Mouse (Mus musculus) layer of hippocampus, postnatal 36 days (tissue): ENCODE measurements at regions not wholly inside any gene's neighbourhood (a gene's known extent, or its start where the extent isn't known, plus 50 kb on each side); places are given as distances from the start of the nearest gene placed in this dataset.
A peak's percentile ranks its signal among the peaks of the same experiment; 100 is the strongest.

Experiments
- DNase-seq, 2 experiments: peaks; one replicate each; pipeline ENCODE4 v3.0.0; 2022

DNA sequence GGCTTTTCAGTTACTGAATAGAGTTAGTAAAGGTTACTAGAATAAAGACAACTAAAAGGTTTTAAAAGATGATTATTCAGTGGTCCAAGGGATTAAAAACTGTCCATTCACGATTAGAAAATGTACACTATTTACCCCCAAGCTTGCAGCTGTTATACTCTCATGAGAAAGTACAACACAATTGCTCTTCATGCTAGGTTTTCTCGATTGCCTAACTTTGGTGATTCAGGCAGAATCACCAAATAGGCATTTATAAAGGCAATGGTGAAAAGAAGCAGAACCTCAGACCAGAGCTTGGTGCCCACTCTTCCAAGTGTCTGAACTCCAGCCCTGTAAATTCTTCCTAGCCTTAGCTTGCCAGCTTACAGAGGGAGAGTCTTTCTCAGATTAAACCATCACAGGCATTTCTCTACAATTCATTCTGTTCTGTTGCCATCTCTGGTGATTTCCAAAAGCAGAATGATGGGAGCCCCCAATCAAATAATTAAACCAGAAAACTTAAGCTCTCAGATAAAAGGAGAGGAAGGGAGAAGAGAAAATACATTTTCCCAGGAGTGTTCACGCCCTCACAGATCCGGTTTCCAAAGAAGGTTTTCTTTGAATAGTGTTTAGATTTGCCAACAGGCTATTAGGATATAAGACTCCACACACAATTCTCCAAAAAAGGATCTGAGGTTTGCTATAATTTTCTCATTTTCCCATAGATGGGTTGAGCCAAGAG is 657.0 kb downstream of the Slc22a22 start:
- DNase-seq = no peak

DNA sequence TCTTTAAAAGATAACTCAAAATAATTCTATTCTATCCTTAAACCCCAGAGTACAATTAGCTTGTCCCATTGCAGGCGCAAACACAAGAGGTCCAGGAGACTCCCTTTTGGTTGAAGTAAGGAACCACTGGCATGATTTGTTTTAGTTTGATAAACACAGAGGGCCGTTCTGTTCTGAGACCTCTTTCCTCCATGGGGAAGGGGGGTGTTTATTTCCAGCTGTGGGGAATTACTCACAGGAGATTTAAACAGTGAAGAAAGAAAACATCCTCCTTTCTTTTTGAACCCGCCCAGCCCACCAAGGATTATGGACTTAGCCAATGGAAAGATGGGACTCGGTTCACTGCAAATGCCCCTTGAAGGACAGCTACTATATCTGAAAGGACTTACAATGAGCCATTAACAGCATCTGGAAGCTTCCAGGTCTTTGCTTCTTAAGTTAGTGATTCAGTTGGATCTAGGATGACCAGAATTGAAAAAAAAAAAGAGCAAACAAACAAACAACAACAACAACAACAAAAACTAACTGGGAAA is 659.2 kb downstream of the Slc22a22 start:
- DNase-seq = no peak

DNA sequence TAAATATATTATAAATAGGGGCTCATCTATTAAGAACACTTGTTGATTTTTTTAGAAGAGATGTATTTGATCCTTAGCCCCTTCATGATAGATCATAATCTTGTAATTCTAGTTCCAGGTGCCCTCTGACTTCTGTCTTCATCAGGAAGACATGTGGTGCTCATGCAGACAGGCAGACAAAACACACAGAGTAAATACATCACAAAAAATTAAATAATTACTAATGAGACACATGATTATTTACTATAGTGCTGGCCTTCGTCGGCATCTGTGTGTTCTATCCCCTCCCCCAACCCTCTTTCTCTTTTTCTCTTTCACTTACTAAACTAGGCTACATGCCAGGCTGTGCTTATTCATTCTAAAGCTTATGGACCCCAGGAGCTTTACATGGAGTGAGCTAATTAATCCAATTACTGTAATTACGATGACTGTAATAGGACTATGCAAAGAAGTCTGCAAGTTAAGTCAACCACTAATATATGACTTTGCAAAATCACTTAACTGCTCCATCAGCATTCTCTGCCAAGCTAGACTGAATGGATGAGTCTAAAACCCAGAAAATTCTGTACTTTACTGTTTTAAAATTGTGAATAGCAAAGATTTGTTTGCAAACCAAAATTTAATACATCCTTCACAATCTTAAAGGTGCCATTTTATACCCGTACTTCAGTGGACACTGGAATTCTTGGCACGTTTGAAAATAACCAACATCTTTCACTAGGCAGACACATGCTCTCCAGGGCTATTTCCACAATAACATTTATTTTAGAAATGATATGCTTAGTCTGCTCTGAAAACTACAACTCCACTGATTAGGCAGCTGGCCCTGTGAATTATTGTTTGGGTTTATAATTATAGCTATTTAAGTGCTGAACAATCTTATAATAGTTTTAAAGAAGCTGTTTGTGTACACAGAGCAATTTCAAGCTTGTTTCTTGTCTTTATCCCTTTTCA is 659.9 kb downstream of the Slc22a22 start:
- DNase-seq = no peak

DNA sequence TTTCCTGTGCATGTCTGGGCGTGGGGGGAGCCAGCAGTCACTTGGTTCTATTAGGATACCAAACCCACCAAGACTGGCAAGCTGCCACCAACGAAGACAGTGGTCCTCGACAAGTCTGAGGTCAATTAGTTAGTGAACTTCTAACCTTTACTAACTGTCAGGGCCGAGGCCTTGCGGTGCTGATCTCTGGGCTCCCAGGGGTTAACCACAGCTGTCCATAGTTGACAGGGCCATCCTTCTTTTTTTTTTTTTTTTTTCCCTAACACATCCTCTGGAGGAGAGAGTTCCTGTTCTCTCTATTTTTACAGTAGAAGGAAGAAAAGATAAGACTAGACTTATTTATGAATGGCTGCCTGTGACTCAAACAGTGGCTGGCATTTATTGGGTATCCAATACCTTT is 663.5 kb downstream of the Slc22a22 start:
- no peak for DNase-seq

DNA sequence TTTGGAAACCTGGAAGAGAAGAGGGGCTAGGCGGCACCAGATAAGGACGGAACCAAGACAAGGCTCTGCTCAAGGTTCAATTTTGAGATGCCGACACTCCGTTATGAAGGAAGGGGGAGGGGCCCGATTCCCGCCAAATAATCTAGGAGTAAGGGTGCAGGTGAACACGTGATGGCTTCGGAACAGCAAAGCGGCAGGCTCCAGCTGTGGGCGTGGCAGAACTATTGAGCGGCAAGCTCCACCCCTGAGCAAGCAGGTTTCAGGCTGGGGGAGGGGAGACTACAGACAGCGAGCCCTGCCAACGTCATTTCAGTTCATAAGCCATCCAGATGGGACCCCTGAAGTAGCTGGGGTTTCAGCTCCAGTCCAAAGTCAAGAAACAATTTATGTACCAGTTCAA is 667.3 kb downstream of the Slc22a22 start:
- no peak for DNase-seq

DNA sequence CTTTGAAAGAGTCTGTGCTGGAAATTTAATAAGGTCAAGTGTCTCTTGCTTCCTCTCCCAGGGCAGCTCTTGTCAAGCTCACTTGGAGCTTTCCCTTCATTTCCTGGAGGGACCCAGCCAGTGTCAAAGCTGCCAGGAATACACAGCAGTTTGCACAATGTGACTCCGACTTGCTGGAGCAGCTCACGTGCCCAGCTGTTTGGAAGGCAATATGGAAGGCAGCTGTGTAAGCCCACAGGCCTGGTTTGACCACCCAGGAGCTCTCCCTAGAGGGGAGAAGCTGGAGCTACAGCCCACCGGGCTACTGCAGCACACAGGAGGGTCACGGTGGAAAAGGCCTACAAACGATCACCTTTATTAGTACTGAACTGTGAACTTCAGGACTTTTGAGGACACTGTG is 669.8 kb downstream of the Slc22a22 start:
- DNase-seq = no peak

DNA sequence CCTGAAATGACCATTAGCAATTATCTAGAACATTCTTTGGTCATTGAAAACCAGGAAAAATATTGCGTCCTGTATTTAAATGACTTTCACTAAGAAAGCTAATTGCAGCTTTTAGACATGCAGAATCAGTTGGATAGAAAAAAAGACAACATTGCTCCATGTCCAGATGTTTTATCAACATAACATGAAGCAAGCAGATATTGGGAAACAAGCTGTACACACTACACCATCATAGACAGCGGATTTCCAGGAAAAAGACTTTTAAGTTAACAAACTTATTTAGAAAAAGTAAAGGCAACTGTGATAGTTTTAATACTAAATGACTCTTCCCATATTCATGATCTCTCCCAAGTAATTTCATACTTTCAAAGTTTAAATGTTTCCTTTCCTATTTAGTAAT is 675.5 kb downstream of the Slc22a22 start:
- no peak for DNase-seq

DNA sequence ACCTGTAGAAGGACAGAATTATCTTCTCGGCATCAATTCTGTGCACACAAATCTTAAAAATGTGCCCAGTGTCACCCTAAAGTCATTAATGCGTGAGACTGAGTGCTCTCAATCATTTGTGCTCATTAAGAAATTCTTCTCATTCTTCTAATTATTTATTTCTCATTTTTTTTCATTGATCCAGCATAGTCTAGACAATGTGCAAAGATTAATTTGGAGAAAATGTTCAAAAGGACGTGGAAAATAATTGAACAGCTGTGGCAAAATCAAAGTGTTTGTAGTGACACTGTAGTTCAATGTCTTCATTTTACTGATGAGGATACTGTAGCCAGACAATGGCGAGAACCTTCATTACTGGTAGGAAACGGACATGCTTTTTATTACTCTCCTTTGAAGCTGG is 702.0 kb downstream of the Slc22a22 start:
- DNase-seq = no peak

DNA sequence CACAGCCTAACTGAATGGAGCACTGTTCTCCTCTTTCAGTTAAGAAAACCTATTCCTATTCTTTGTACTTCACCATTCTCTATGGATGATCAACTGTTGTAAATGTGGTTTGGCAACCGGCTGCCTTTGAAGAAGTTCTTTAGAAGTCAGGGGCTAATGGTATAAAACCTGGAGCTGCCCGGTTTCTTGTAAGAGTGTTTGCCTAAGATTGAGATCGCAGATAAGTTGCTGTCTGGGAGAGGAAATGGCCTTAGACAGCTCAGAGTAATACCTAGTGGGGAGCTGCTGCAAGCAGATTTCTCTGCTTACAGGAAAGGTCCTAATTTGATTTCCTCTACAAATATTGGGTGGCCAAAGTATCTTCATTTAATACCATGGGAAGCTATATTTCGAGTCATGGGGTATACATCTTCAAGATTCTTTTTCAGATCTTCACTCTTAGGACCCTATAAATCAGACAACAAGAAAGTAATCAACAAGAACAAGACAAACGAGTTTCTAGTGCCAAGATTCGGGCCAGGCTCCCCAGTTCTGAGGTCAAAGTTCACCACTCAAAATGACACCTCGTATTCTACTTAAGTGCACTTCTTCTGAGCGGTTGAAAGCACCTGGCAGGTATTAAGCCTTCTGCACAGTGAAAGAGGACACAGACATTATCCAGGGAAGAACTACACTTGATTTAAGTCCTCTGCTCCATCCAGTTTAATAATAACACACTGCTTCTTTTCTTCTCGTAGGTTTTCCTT is 702.6 kb downstream of the Slc22a22 start:
- no peak for DNase-seq

DNA sequence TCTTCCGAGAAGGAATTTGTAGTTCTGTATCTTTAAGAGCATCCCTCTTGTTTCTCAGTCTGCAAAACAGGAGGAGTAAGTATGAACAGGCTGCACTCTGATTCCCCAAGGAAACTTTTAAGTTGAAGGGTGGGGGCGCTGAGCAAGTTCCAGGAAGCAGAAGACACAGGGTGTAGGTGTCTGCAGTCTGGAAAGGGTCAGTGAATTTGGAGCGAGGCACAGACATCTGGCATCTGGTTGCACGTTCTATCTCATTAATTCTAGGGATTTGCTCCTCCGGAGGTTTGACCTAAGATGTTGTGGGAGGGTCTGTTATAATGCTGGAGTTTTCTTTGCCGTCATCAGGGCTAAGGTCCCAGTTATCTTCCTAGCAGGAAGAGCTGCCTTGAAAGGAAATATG is 711.1 kb downstream of the Slc22a22 start:
- DNase-seq = peak in 1 of 2 experiments; percentile 2

DNA sequence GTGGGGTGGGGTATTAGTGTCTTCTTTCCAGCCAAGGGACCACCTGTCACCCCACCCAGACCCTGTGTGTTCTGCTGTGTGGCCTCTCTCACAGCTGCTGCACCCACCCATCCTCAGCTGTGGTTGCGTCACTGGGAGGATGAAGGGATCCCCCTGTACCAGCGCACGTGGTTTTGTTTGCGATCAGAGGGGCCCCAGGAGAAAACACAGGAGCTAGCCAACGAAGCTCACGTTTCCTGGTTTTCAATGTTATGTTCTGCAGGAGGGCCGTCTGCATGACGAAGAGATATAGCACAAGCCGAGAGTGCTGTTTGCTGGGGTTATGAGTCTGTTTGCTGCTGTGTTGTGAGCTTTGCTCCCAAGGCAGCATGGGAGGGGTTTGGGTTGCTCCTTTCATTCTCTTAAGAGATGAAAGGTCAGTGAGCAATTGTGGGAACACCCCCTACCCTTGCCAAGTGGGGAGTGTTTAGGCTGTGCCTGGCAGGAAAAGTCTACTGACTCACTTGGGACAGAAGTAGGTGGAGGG is 712.4 kb downstream of the Slc22a22 start:
- no peak for DNase-seq

DNA sequence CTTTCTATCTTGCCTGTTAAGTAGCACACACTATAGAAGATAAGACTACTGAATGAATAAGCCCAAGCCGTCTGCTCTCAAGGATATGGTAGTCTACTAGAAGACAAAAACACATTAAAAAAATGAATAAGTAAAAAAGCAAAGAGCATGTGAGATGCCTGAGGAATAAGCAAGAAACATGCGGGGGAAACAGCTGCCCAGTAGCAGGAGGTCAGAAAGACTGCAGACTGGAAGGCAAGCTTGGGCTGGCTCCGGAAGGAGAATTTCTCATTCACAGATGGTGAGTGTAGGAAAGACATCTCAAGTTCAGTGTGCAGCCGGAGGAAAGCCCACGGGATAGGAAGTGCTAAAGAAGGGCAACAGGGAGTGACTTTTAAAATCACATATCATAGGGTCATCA is 713.4 kb downstream of the Slc22a22 start:
- no peak for DNase-seq

DNA sequence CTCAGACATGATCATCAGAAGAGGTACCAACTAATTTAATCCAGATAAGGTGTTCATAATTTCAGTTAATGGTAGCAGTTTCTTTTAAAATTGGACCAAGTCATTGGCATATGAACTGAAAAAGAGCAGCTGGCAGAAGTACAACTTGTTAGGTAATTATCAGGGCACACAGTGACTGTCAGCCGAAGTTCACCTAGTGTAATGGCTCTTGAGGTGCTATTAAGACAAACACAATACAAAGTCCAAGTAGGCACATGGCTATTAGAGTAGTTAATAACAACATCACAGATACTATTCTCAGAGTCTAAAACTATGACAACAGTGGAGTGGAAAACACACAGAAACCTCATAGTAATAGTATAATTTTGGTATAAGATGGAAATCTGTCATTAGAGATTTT is 730.7 kb downstream of the Slc22a22 start:
- DNase-seq = no peak

DNA sequence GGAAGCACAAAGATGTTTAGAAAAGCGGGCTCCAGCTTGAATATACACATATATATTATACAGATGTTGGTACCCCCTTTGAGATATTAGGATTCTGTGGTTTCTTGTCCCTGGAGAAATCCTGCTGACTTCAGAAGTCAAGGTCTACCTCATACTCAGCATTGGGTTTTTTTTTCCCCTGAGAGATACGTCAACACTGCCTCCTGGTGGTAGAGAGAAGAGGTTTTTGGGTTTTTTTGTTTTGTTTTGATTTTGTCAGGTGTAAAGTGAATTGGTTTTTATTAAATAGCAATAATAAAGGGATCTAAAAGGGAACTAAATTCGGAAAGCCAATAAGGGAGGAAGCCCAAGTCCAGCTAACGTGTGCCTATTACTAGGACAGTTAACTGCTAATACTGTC is 732.5 kb downstream of the Slc22a22 start:
- no peak for DNase-seq
